Mouse (Mus musculus): ENCODE measurements around the gene Mtmr12.

GRCm38 (mm10) chr15:12212266-12212665 is 7.4 kb downstream of the Mtmr12 start:
- no peak for TF ChIP-seq CTCF (IDR thresholded peaks at IDR 0.05; ENCODE audit: extremely low read depth, insufficient read length, insufficient replicate concordance, low read depth, low read length)
- no peak for TF ChIP-seq POLR2A (IDR thresholded peaks at IDR 0.05; ENCODE audit: low read depth, low read length)
